Mouse (Mus musculus) E14TG2a.4 (cell line): ENCODE results near the gene Gabbr2.

Experiments used
- CTCF ChIP-seq: conservative IDR thresholded peaks from 2 replicates; pipeline ENCODE4 v1.5.1; 2014; ENCODE audit warnings: low read length
- NANOG ChIP-seq: IDR thresholded peaks from 2 replicates; pipeline ENCODE4 v1.6.1; 2014; ENCODE audit warnings: borderline replicate concordance, low read length, mixed read lengths
- POU5F1 ChIP-seq: IDR thresholded peaks from 2 replicates; pipeline ENCODE4 v1.6.1; 2014; ENCODE audit warnings: low read length, borderline replicate concordance

- TF ChIP-seq CTCF, result no peak
- TF ChIP-seq POU5F1, result no peak
- TF ChIP-seq NANOG, result no peak
Observed at GRCm38 (mm10) chr4:46919144-46919543, 72.5 kb downstream of the Gabbr2 start.
